Mouse (Mus musculus): ENCODE measurements around the gene Cyp2j9.
"Not testable (repeated sequence)": the region's sequence is repeated elsewhere in the genome, so short reads cannot be mapped to it uniquely, and the experiment has no call there.

The Cyp2j9 gene

DNA sequence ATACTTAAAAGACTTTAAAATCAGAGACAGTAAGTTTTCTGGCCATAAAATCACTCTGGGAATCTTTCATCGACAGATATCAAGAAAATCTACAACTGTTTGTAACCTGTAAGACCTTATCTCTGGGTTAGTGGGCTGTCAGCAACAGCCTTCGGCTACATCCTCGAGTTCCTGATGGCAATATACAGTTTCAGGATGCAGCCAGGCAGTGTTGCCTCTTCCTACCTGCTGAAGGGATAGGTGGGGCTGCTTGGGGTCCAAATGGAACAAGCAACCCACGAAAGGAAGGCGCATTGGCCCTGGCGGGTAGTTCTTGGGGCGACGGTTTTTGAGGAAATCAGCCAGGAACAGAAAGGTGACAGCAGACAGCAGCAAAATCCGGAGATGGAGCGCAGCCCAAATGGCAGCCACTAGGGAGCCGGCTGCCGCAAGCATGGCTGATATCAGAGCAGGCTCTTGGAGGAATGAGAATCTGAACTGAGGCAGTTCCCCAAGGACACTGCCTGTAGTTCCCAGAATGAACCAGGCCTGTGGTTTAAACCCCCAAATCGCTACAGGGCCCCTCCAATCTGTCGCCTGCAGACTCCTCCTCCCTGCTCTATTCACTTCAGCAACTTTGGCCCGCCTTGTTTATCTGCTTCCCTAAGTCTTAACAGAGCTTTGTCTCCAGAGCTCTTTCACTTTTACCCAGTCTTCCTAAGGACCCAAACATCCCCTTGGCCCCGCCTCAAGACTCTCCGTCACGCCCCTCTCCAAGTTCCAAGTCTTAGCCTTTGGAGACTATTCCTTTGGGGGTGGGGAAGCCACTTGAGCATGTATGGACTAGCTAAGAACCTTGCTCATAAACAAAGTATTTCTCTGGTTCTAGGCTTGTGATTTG lies at the start of gene Cyp2j9:
Cyp2j9 (minus strand) TSS at position 668 of the 880 bp plus-strand sequence.
- peak; percentile 1 to 3 for DNase-seq (ENCODE audit: low spot score in 2 of 2)

DNA sequence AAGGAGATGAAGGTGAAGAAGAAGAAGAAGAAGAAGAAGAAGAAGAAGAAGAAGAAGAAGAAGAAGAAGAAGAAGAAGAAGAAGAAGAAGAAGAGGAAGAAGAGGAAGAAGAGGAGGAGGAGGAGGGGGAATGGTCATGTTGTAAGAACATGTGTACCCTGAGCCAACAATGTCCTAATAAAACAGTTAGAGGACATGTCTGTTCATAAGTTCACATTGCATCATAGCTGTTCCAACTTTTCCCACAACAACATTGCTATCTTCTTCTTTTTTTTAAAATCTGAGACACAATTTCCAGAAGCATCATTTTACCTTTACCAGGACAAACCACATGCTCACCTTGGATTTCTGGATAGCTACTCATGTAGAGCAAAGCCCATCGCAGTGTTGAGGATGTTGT lies 44.1 kb upstream of the Cyp2j9 start:
- no peak for DNase-seq (ENCODE audit: low spot score in 2 of 2)

GRCm38 (mm10) chr4:96622474-96622873 lies 31.1 kb upstream of the Cyp2j9 start:
- no peak for DNase-seq (ENCODE audit: low spot score in 2 of 2)

DNA sequence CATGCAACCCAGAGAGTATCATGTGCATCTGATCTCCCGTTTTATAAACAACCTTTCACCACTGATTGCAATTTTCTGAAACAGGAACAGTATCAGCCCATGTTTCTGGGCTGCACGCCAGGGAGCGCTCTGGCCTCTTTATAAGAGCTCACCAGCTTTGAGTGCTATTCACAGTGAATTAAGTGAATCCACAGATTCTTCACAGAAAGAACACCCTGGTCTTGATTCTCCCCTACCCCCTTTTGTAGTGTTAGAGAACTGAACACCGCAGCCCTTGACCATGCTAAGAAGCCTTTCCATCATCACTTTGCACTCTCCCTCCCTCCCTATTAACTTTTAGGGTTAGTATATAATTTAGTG lies 393 bp upstream of the Cyp2j9 start:
- DNase-seq (ENCODE audit: low spot score in 2 of 2) = peak in 1 of 2 experiments; percentile 1

DNA sequence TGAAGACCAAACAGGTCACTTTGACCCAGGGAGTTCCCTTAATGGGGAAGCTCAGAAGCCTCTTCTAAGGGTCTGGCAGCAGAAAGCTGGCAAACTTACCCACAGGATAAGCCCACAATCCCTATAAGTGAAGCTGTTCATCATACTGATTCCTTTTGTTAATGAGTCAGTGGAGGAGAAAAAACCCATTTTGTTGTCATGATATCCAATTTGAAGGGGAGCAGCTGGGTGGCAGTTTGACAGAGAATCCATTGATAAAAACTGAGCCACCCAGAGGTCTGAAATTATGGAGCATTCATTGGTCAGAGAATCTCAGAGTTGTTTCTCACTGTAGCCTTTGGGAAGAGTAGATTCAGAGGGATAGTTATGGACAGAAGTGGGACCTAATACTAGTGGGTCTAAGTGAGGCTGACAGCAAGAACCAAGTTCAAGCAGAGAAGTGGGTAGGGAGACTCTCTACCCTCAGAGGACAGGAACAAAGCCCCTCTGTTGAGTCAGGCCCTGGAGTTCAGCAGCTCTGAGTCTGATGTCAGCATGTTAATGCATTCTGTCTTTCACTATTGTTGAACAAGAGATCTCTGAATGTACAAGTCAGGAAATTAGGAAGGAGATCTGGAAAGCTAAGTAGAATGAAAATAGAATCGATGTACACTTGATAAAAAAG lies 9.8 kb downstream of the Cyp2j9 start:
- no peak for DNase-seq (ENCODE audit: low spot score in 2 of 2)

DNA sequence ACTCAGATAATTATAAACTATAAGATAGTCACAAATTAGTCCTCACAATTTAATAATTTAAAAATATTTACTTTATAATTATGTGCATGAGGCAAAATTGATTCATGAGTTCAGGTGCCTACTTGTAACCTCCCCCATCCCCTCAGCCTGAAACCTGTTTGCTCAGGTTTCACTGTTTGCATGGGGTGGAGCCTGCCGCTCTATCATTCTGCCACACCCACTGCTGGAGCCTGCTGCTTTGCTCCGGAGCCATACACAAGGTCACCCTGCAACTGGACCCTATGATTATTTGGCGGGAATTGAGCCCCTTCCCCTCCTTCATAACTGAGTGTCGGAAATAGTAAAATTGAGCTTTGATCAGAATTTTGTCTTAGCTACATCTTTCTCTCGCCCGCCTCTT lies 11.0 kb downstream of the Cyp2j9 start:
- DNase-seq (ENCODE audit: low spot score in 2 of 2) = not testable (repeated sequence)

GRCm38 (mm10) chr4:96569442-96569841 lies 21.9 kb downstream of the Cyp2j9 start:
- no peak for DNase-seq (ENCODE audit: low spot score in 2 of 2)

DNA sequence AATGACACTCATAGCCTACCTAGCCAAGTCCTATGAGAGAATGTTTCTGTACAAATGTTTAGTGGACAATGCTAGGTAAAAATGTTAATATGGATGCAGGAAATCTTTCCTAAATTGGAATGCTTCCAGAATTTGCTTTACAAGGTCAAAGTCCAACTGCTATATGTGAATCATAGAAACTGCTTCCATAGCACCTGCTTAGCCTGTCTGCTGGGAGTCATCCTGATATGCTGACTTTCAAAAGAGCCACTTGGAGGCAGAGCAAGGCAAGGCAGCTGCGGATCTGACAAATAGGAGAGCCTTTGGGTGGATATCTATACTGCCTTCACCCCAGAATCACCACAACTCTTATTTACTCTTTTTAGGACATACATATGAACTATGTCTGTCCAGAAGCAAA lies 23.4 kb downstream of the Cyp2j9 start:
- DNase-seq (ENCODE audit: low spot score in 2 of 2) = no peak

DNA sequence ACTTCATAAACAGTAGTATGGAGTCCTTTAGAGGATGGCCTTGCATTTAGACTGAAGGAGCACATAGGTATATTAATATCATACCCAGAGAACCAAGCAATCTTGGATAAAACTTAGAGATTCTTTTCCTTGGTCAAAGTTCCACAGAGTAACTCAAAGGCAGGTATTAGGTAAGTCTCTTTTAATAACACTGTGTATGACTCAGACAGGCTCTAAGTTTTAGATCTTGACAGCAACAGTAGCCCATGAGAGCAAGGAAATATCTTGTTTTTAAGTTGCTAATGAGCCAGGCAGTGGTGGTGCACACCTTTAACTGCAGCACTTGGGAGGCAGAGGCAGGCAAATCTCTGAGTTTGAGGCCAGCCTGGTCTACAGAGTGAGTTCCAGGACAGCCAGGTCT lies 25.6 kb downstream of the Cyp2j9 start:
- no peak for DNase-seq (ENCODE audit: low spot score in 2 of 2)

DNA sequence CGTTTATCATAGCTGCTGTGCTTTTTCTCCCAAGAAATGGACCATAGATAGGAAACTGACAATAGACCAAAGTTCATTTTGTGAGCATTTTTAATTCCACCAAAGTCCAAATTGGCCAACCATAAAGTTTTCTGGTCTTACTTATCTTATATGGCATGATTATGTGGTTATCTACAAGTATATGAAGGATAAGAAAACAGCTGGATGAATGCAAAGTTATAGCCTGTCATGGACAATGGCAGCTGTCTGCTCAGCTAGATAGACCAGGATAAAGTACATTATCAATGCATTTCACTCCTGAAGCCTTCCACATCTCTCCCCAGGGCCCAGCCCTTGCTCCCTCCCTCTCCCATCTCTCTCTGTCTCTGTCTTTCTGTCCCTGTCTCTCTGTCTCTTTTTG lies 30.9 kb downstream of the Cyp2j9 start:
- DNase-seq (ENCODE audit: low spot score in 2 of 2) = no peak

GRCm38 (mm10) chr4:96559781-96560180 lies 31.6 kb downstream of the Cyp2j9 start:
- DNase-seq (ENCODE audit: low spot score in 2 of 2) = no peak

DNA sequence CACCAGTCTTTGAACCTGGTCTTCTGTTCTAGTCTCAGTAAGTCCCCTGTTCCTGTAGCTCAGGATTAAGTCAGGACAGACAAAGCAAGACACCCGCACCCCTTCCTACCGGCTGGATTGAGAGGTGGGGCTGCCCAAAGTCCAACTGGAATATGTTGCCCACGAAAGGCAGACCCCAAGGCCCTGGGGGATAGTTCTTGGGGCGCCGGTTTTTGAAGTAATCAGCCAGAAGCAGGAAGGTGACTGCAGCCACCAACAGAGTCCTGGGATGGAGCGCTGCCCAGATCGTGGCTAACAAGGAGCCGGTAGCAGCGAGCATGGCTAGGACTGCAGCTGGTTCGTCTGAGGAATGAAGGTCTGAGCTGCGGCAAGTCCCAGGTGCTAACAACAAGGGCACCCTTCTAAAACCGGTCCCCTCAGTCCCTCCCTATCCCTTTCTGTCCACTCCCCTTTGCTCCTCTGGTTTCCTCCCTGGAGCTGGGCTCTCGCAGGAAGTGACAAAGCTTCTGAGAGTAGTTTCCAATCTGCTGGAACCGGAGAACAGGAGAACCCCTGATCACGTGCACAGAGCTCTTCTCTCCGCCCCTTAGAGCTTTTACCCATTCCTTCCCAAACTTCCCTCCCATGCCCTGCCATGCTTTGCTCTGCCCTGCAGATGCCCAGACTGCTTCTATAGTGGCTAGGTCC lies 38.1 kb downstream of the Cyp2j9 start, which contains the start of gene Cyp2j6:
Cyp2j6 (minus strand) TSS at position 529 of the 687 bp plus-strand sequence.
- DNase-seq (ENCODE audit: low spot score in 2 of 2) = no peak

GRCm38 (mm10) chr4:96551619-96552018 lies 39.8 kb downstream of the Cyp2j9 start:
- no peak for DNase-seq (ENCODE audit: low spot score in 2 of 2)

GRCm38 (mm10) chr4:96545976-96546375 lies 45.4 kb downstream of the Cyp2j9 start:
- no peak for DNase-seq (ENCODE audit: low spot score in 2 of 2)

DNA sequence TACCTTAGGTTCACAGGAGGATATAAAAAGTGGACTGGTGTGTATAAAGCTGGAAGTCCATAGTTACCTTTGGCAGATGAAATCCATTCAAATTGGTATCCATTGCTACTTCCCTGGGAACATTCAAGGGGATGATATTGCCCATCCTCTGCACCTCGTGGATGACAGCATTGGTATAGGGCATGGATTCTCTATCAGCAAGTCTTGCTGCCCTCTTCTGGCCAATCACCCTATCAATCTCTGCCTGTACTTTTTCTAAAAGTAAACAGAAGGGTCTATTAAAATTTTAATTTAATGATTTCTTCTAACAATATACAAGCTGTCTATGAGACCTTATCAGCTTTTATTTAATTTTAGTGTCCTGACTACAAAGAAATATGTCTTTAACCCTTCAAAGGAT lies 65.6 kb downstream of the Cyp2j9 start:
- no peak for DNase-seq (ENCODE audit: low spot score in 2 of 2)

- DNase-seq (ENCODE audit: low spot score in 2 of 2) = no peak
Observed at GRCm38 (mm10) chr4:96522256-96522655, 69.1 kb downstream of the Cyp2j9 start.
